Mouse (Mus musculus) limb, embryonic 14.5 days (tissue): ENCODE measurements at regions not wholly inside any gene's neighbourhood (a gene's known extent, or its start where the extent isn't known, plus 50 kb on each side); places are given as distances from the start of the nearest gene placed in this dataset.

Experiments
- ATAC-seq: fragments of 200-750 bp; cut with Nextera tagmentation; 2 replicates; pipeline ENCODE4 v1.8.0; 2017; ENCODE audit warnings: low read depth, moderate number of reproducible peaks, moderate TSS enrichment; ENCODE audit not compliant: low FRiP score
- DNase-seq: peaks from one replicate; pipeline ENCODE4 v3.0.0-alpha.2; 2015; ENCODE audit warnings: low spot score
- H3K27ac ChIP-seq: fragments of 300-500 bp; sonication (generic); replicated peaks from 2 replicates; pipeline ENCODE4 v1.5.1; 2014; ENCODE audit warnings: low read depth, mild to moderate bottlenecking, low read length, moderate library complexity, mixed read lengths
- H3K27me3 ChIP-seq: fragments of 300-500 bp; sonication (generic); 2 replicates; pipeline ENCODE4 v1.6.1; 2014; ENCODE audit warnings: low read length, mixed read lengths; ENCODE audit not compliant: control insufficient read depth, insufficient read depth
- H3K36me3 ChIP-seq: fragments of 300-500 bp; sonication (generic); 2 replicates; pipeline ENCODE4 v1.6.1; 2014; ENCODE audit warnings: mild to moderate bottlenecking, low read length, moderate library complexity, mixed read lengths; ENCODE audit not compliant: control insufficient read depth, insufficient read depth
- H3K4me1 ChIP-seq: fragments of 300-500 bp; sonication (generic); 2 replicates; pipeline ENCODE4 v1.6.1; 2014; ENCODE audit warnings: antibody characterized with exemption, low read length, mixed read lengths; ENCODE audit not compliant: control insufficient read depth, insufficient read depth
- H3K4me2 ChIP-seq: fragments of 300-500 bp; sonication (generic); replicated peaks from 2 replicates; pipeline ENCODE4 v1.6.1; 2014; ENCODE audit warnings: low read depth, mild to moderate bottlenecking, low read length, moderate library complexity; ENCODE audit not compliant: severe bottlenecking
- H3K4me3 ChIP-seq: fragments of 300-500 bp; sonication (generic); replicated peaks from 2 replicates; pipeline ENCODE4 v1.5.1; 2014; ENCODE audit warnings: low read length
- H3K9ac ChIP-seq: fragments of 300-500 bp; sonication (generic); 2 replicates; pipeline ENCODE4 v1.6.1; 2014; ENCODE audit warnings: mild to moderate bottlenecking, low read depth, low read length, moderate library complexity; ENCODE audit not compliant: severe bottlenecking
- H3K9me3 ChIP-seq: fragments of 300-500 bp; sonication (generic); 2 replicates; pipeline ENCODE4 v1.6.1; 2016; ENCODE audit warnings: low read length; ENCODE audit not compliant: control insufficient read depth
- POLR2A ChIP-seq: fragments of 200-500 bp; IDR thresholded peaks from 2 replicates; pipeline ENCODE4 v1.8.0; 2012; ENCODE audit warnings: inconsistent platforms, mild to moderate bottlenecking, moderate library complexity, borderline replicate concordance; ENCODE audit not compliant: insufficient read depth, insufficient read length; ENCODE audit errors: extremely low read depth
- WGBS: fragments of 180-500 bp; shearing (Covaris S2); extraction: QIAGEN DNeasy Blood & Tissue Kit; methylation state at CpG from one replicate; pipeline ENCODE4 v1.1.7; 2014; 5-methylcytosine and 5-hydroxymethylcytosine counted together

DNA sequence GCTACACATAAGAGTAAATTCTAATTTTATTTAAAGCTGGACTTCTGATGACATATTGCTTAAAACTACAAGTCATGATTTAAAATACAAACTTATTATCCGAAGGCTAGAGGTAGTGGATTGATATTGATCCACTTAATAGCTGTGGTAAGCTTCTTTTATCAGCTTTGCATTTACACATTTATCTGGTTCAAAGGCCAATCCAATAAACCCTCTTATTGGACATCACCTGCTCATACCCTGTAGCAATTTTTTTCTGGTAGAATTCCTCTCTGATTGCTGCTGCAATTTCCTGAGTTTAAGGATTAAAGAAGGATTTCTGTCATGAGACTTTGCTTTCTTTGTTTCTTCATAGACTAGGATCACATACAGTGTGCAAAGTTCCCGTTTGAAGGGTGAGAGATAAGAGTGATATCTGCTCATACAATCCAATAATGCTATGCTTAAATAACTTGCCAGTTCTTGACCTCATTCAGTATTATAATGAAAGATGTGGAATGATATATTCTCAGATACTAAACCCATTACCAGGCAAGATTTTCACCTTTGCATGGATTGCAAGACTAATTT is 561.9 kb upstream of the Sorcs1 start:
- H3K9me3 ChIP-seq: no peaks in the 10 kb centered on the region
- H3K4me3 ChIP-seq: no peak overlapping the region
- H3K27me3 ChIP-seq: no peaks in the 10 kb centered on the region
- ATAC-seq (no peak), DNase-seq (no peak)
- no peak overlapping the region for H3K9ac ChIP-seq
- TF ChIP-seq POLR2A: no peak
- no peaks in the 10 kb centered on the region for H3K4me1 ChIP-seq
- H3K4me2 ChIP-seq: no peak overlapping the region
- no peak overlapping the region for H3K27ac ChIP-seq
- WGBS: 68% methylated on average over 2 of the region's 2 CpGs
- no peaks in the 10 kb centered on the region for H3K36me3 ChIP-seq

DNA sequence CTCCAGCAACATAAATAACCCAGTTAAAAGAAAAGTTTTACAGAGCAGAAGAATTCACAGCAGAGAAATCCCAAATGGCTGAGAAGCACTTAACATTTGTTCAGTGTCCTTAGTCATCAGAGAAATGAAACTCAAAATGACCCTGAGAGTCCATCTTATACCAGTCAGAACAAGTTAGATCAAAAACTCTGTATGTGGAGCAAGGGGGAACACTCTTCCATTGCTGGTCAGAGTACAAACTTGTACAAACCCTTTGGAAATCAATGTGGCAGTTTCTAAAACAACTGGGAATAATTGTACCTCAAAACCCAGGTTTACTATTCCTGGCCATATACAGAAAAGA is 559.7 kb upstream of the Sorcs1 start:
- H3K4me1 ChIP-seq: no peaks in the 10 kb centered on the region
- H3K9me3 ChIP-seq: no peaks in the 10 kb centered on the region
- H3K27me3 ChIP-seq: no peaks in the 10 kb centered on the region
- no peak for TF ChIP-seq POLR2A
- DNase-seq (no peak), ATAC-seq (no peak)
- no peak overlapping the region for H3K4me2 ChIP-seq
- no peaks in the 10 kb centered on the region for H3K36me3 ChIP-seq
- no peak overlapping the region for H3K4me3 ChIP-seq
- no peak overlapping the region for H3K9ac ChIP-seq
- no peak overlapping the region for H3K27ac ChIP-seq

DNA sequence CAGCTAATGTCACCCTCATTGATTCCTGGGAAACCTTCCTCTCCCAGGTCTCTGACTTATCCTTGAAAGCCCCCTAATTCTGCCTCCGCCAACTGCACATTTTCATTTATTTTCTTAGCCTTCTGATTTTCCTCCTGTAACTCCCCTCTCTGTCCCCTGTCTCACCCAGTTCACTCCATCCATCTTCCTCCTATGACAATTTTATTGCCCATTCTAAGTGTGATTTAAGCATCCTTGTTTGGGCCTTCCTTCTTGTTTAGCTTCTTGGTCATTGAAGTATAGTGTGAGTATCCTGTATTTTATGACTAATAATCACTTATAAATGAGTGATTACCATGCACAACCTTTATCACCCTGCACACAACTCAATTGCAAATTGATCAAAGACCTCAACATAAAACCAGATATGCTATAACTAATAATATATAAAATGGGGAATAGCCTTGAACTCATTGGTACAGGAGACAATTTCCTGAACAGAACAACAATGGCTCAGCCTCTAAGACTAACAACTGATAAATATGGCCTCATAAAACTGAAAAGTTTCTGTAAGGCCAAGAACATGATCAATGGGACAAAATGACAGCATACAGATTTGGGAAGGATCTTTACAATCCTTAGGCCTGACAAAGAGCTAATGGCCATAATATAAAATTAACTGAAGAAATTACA is 559.2 kb upstream of the Sorcs1 start:
- Histone ChIP-seq H3K4me2 (no peak overlapping the region), H3K4me1 (no peaks in the 10 kb centered on the region), H3K27ac (no peak overlapping the region), H3K4me3 (no peak overlapping the region), H3K9ac (no peak overlapping the region), H3K36me3 (no peaks in the 10 kb centered on the region), H3K9me3 (no peaks in the 10 kb centered on the region), H3K27me3 (no peaks in the 10 kb centered on the region)
- no peak for ATAC-seq
- WGBS: 65% methylated on average over 1 of the region's 1 CpGs
- DNase-seq: no peak
- TF ChIP-seq POLR2A: no peak

DNA sequence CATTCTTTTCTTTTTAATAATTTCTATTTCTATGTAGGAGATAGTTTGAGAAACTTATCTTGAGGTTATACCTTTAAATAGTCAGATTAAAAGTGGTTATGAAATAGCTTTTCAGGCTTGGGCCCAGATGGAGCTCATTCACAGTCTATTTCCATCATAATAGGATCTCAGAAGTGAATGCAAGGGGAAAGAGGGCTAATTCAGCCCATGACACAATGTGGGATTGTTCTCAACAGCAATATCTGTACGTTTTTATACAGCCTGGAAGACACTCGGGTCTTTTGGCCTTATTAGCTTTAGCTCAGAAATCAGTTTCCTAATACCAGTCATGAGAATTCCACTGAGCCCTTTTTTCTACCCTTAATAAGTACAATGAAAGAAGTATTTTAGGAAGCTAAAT is 554.1 kb upstream of the Sorcs1 start:
- Histone ChIP-seq H3K9me3 (no peaks in the 10 kb centered on the region), H3K9ac (no peak overlapping the region), H3K4me1 (no peaks in the 10 kb centered on the region), H3K4me2 (no peak overlapping the region), H3K27ac (no peak overlapping the region), H3K4me3 (no peak overlapping the region), H3K36me3 (no peaks in the 10 kb centered on the region), H3K27me3 (no peaks in the 10 kb centered on the region)
- DNase-seq (no peak), ATAC-seq (no peak)
- 66% methylated on average over 2 of the region's 2 CpGs for WGBS
- no peak for TF ChIP-seq POLR2A

DNA sequence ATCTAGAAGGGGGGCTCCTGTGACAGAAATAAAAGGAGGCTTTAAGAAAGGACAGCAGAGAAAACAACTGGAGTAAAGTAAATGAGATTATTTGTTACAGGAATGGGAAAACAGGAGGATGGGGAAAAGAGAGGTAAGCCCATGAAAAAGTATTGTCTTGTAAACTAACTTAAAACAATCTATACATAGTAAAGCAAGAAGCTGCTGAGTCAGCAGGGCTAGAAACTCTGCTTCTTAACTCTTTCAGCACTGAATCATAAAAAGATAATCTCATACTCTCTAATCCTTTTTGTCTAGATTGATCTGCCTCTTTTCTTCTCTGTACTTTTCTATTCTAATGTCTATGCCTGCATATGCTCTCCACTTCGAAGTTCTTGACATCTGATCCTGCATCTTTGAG is 548.5 kb upstream of the Sorcs1 start:
- no peak for ATAC-seq
- no peaks in the 10 kb centered on the region for H3K36me3 ChIP-seq
- WGBS: 52% methylated on average over 1 of the region's 1 CpGs
- no peaks in the 10 kb centered on the region for H3K27me3 ChIP-seq
- H3K4me3 ChIP-seq: no peak overlapping the region
- H3K4me2 ChIP-seq: no peak overlapping the region
- TF ChIP-seq POLR2A: no peak
- no peaks in the 10 kb centered on the region for H3K9me3 ChIP-seq
- H3K4me1 ChIP-seq: no peaks in the 10 kb centered on the region
- H3K27ac ChIP-seq: no peak overlapping the region
- no peak overlapping the region for H3K9ac ChIP-seq
- no peak for DNase-seq
